Mouse (Mus musculus): ENCODE results near the gene Tmem265. TPM values are rescaled to one million over a fixed set of nuclear protein-coding genes. Genes with fewer than 3 reads are reported as not detected.

The Tmem265 gene
- polyA plus RNA-seq, 1 experiment from 2014 or later, result 4.0 TPM

GRCm38 (mm10) chr7:127600612-127601011 is 39.4 kb downstream of the Tmem265 start:
- no peak for DNase-seq (ENCODE audit: low spot score, missing footprints)
- no peak for ATAC-seq (ENCODE audit: low FRiP score)
- H3K36me3 ChIP-seq (ENCODE audit: control insufficient read depth, insufficient read depth, low read length), result peaks cover 38% of the 10 kb centered on the region
- H3K9ac ChIP-seq (ENCODE audit: low read length), result no peak overlapping the region
- H3K4me2 ChIP-seq, result no peak overlapping the region
- no peaks in the 10 kb centered on the region for H3K4me1 ChIP-seq (ENCODE audit: control insufficient read depth, insufficient read depth, low read length)
- H3K27me3 ChIP-seq (ENCODE audit: control insufficient read depth, insufficient read depth, low read length), result no peaks in the 10 kb centered on the region
- no peak overlapping the region for H3K27ac ChIP-seq (ENCODE audit: low read depth, low read length)
- whole genome bisulfite sequencing, result 94% methylated on average over 7 of the region's 7 CpGs
- no peak overlapping the region for H3K4me3 ChIP-seq (ENCODE audit: low read depth, low read length)
- H3K9me3 ChIP-seq (ENCODE audit: control insufficient read depth, low read length), result no peaks in the 10 kb centered on the region

GRCm38 (mm10) chr7:127601735-127602134 is 40.5 kb downstream of the Tmem265 start:
- Histone ChIP-seq H3K27ac (ENCODE audit: low read depth, low read length) (no peak overlapping the region), H3K4me1 (ENCODE audit: control insufficient read depth, insufficient read depth, low read length) (no peaks in the 10 kb centered on the region), H3K9me3 (ENCODE audit: control insufficient read depth, low read length) (no peaks in the 10 kb centered on the region), H3K4me2 (no peak overlapping the region), H3K9ac (ENCODE audit: low read length) (no peak overlapping the region), H3K4me3 (ENCODE audit: low read depth, low read length) (no peak overlapping the region), H3K36me3 (ENCODE audit: control insufficient read depth, insufficient read depth, low read length) (peaks cover 27% of the 10 kb centered on the region), H3K27me3 (ENCODE audit: control insufficient read depth, insufficient read depth, low read length) (no peaks in the 10 kb centered on the region)
- no peak for ATAC-seq (ENCODE audit: low FRiP score)
- no peak for DNase-seq (ENCODE audit: low spot score, missing footprints)
- 90% methylated on average over 4 of the region's 4 CpGs for WGBS

- Histone ChIP-seq H3K27ac (ENCODE audit: low read depth, low read length) (no peak overlapping the region), H3K4me2 (no peak overlapping the region), H3K27me3 (ENCODE audit: control insufficient read depth, insufficient read depth, low read length) (no peaks in the 10 kb centered on the region), H3K4me1 (ENCODE audit: control insufficient read depth, insufficient read depth, low read length) (no peaks in the 10 kb centered on the region), H3K9ac (ENCODE audit: low read length) (no peak overlapping the region), H3K4me3 (ENCODE audit: low read depth, low read length) (no peak overlapping the region), H3K9me3 (ENCODE audit: control insufficient read depth, low read length) (no peaks in the 10 kb centered on the region), H3K36me3 (ENCODE audit: control insufficient read depth, insufficient read depth, low read length) (peaks cover 23% of the 10 kb centered on the region)
- no peak for DNase-seq (ENCODE audit: low spot score, missing footprints)
- ATAC-seq (ENCODE audit: low FRiP score), result no peak
- 87% methylated on average over 2 of the region's 2 CpGs for WGBS
Observed at GRCm38 (mm10) chr7:127602903-127603302, 41.7 kb downstream of the Tmem265 start.

GRCm38 (mm10) chr7:127604256-127604655 is 43.1 kb downstream of the Tmem265 start:
- H3K4me3 ChIP-seq (ENCODE audit: low read depth, low read length), result no peak overlapping the region

GRCm38 (mm10) chr7:127607150-127607549 is 46.0 kb downstream of the Tmem265 start:
- peak; percentile 73 for DNase-seq (ENCODE audit: low spot score, missing footprints)
- H3K4me3 ChIP-seq (ENCODE audit: low read depth, low read length), result no peak overlapping the region
- peaks cover 42% of the 10 kb centered on the region for H3K36me3 ChIP-seq (ENCODE audit: control insufficient read depth, insufficient read depth, low read length)
- no peak overlapping the region for H3K9ac ChIP-seq (ENCODE audit: low read length)
- H3K9me3 ChIP-seq (ENCODE audit: control insufficient read depth, low read length), result no peaks in the 10 kb centered on the region
- 83% methylated on average over 6 of the region's 6 CpGs for WGBS
- no peak for ATAC-seq (ENCODE audit: low FRiP score)
- H3K4me1 ChIP-seq (ENCODE audit: control insufficient read depth, insufficient read depth, low read length), result no peaks in the 10 kb centered on the region
- H3K4me2 ChIP-seq, result no peak overlapping the region
- no peak overlapping the region for H3K27ac ChIP-seq (ENCODE audit: low read depth, low read length)
- no peaks in the 10 kb centered on the region for H3K27me3 ChIP-seq (ENCODE audit: control insufficient read depth, insufficient read depth, low read length)

More at GRCm38 (mm10) chr7:127604256-127604655, 43.1 kb downstream of the Tmem265 start:
- no peaks in the 10 kb centered on the region for H3K27me3 ChIP-seq (ENCODE audit: control insufficient read depth, insufficient read depth, low read length)
- ATAC-seq (ENCODE audit: low FRiP score) (no peak), DNase-seq (ENCODE audit: low spot score, missing footprints) (no peak)
- no peaks in the 10 kb centered on the region for H3K4me1 ChIP-seq (ENCODE audit: control insufficient read depth, insufficient read depth, low read length)
- H3K27ac ChIP-seq (ENCODE audit: low read depth, low read length), result no peak overlapping the region
- H3K36me3 ChIP-seq (ENCODE audit: control insufficient read depth, insufficient read depth, low read length), result peaks cover 27% of the 10 kb centered on the region
- H3K9me3 ChIP-seq (ENCODE audit: control insufficient read depth, low read length), result no peaks in the 10 kb centered on the region
- H3K4me2 ChIP-seq, result no peak overlapping the region
- H3K9ac ChIP-seq (ENCODE audit: low read length), result no peak overlapping the region
- 90% methylated on average over 10 of the region's 10 CpGs for WGBS

- no peak overlapping the region for H3K4me2 ChIP-seq
- peaks cover 6% of the 10 kb centered on the region for H3K4me1 ChIP-seq (ENCODE audit: control insufficient read depth, insufficient read depth, low read length)
- no peak overlapping the region for H3K27ac ChIP-seq (ENCODE audit: low read depth, low read length)
- 94% methylated on average over 29 of the region's 29 CpGs for WGBS
- H3K9me3 ChIP-seq (ENCODE audit: control insufficient read depth, low read length), result no peaks in the 10 kb centered on the region
- H3K4me3 ChIP-seq (ENCODE audit: low read depth, low read length), result no peak overlapping the region
- H3K36me3 ChIP-seq (ENCODE audit: control insufficient read depth, insufficient read depth, low read length), result peaks cover 35% of the 10 kb centered on the region
- H3K9ac ChIP-seq (ENCODE audit: low read length), result no peak overlapping the region
- no peak for DNase-seq (ENCODE audit: low spot score, missing footprints)
- H3K27me3 ChIP-seq (ENCODE audit: control insufficient read depth, insufficient read depth, low read length), result no peaks in the 10 kb centered on the region
- ATAC-seq (ENCODE audit: low FRiP score), result no peak
Observed at GRCm38 (mm10) chr7:127611011-127611410, 49.8 kb downstream of the Tmem265 start.

- H3K27me3 ChIP-seq (ENCODE audit: control insufficient read depth, insufficient read depth, low read length), result no peaks in the 10 kb centered on the region
- peaks cover 8% of the 10 kb centered on the region for H3K4me1 ChIP-seq (ENCODE audit: control insufficient read depth, insufficient read depth, low read length)
- H3K4me2 ChIP-seq, result no peak overlapping the region
- ATAC-seq (ENCODE audit: low FRiP score) (no peak), DNase-seq (ENCODE audit: low spot score, missing footprints) (peak; percentile 77)
- 97% methylated on average over 26 of the region's 26 CpGs for WGBS
- H3K4me3 ChIP-seq (ENCODE audit: low read depth, low read length), result no peak overlapping the region
- H3K36me3 ChIP-seq (ENCODE audit: control insufficient read depth, insufficient read depth, low read length), result peaks cover 35% of the 10 kb centered on the region
- H3K9me3 ChIP-seq (ENCODE audit: control insufficient read depth, low read length), result no peaks in the 10 kb centered on the region
- H3K9ac ChIP-seq (ENCODE audit: low read length), result no peak overlapping the region
- no peak overlapping the region for H3K27ac ChIP-seq (ENCODE audit: low read depth, low read length)
Observed at GRCm38 (mm10) chr7:127611561-127611960, 50.4 kb downstream of the Tmem265 start.

GRCm38 (mm10) chr7:127613501-127613900 is 52.3 kb downstream of the Tmem265 start:
- Histone ChIP-seq H3K4me1 (ENCODE audit: control insufficient read depth, insufficient read depth, low read length) (peaks cover 8% of the 10 kb centered on the region), H3K27me3 (ENCODE audit: control insufficient read depth, insufficient read depth, low read length) (no peaks in the 10 kb centered on the region), H3K36me3 (ENCODE audit: control insufficient read depth, insufficient read depth, low read length) (peaks cover 31% of the 10 kb centered on the region), H3K4me3 (ENCODE audit: low read depth, low read length) (peak overlapping the region; percentile 99; the same call in 1 of the 2 replicates), H3K4me2 (peak overlapping the region; percentile 62; the same call in 1 of the 2 replicates), H3K9me3 (ENCODE audit: control insufficient read depth, low read length) (no peaks in the 10 kb centered on the region), H3K27ac (ENCODE audit: low read depth, low read length) (no peak overlapping the region), H3K9ac (ENCODE audit: low read length) (peak overlapping the region; percentile 98)
- DNase-seq (ENCODE audit: low spot score, missing footprints) (peak; percentile 80), ATAC-seq (ENCODE audit: low FRiP score) (no peak)
- WGBS, result 84% methylated on average over 8 of the region's 8 CpGs

GRCm38 (mm10) chr7:127614091-127614490 is 52.9 kb downstream of the Tmem265 start:
- DNase-seq (ENCODE audit: low spot score, missing footprints) (no peak), ATAC-seq (ENCODE audit: low FRiP score) (no peak)
- Histone ChIP-seq H3K27ac (ENCODE audit: low read depth, low read length) (no peak overlapping the region), H3K4me1 (ENCODE audit: control insufficient read depth, insufficient read depth, low read length) (peaks cover 8% of the 10 kb centered on the region), H3K36me3 (ENCODE audit: control insufficient read depth, insufficient read depth, low read length) (peaks cover 27% of the 10 kb centered on the region), H3K9me3 (ENCODE audit: control insufficient read depth, low read length) (no peaks in the 10 kb centered on the region), H3K9ac (ENCODE audit: low read length) (peak overlapping the region; percentile 98), H3K27me3 (ENCODE audit: control insufficient read depth, insufficient read depth, low read length) (no peaks in the 10 kb centered on the region), H3K4me3 (ENCODE audit: low read depth, low read length) (peak overlapping the region; percentile 99), H3K4me2 (peak overlapping the region; percentile 62)
- WGBS, result 22% methylated on average over 8 of the region's 8 CpGs
